Mouse (Mus musculus) testis, adult 2 months (tissue): Measurements from ENCODE around the gene Nckap5.

ENCODE experiments used
- CTCF ChIP-seq: fragments of 200-500 bp; IDR thresholded peaks from 2 replicates; pipeline ENCODE4 v1.5.1; 2012; ENCODE audit warnings: low read depth, mild to moderate bottlenecking, inconsistent platforms, low read length, moderate library complexity; ENCODE audit not compliant: control insufficient read depth, insufficient read depth, insufficient replicate concordance
- POLR2A ChIP-seq: fragments of 200-500 bp; IDR thresholded peaks from 2 replicates; pipeline ENCODE4 v1.6.1; 2012; ENCODE audit warnings: low read depth, mild to moderate bottlenecking, inconsistent platforms, low read length, moderate library complexity; ENCODE audit not compliant: control insufficient read depth

GRCm38 (mm10) chr1:125971933-125972332 lies 858.7 kb downstream of the Nckap5 start:
- TF ChIP-seq CTCF (no peak), POLR2A (no peak)
